Mouse (Mus musculus): Measurements from ENCODE around the gene Kat6b. TPM values are rescaled to one million over a fixed set of nuclear protein-coding genes. Genes with fewer than 3 reads are reported as not detected.
A peak's percentile ranks its signal among the peaks of the same experiment; 100 is the strongest.

Gene Kat6b
- polyA plus RNA-seq, 1 experiment = 9.5 TPM

DNA sequence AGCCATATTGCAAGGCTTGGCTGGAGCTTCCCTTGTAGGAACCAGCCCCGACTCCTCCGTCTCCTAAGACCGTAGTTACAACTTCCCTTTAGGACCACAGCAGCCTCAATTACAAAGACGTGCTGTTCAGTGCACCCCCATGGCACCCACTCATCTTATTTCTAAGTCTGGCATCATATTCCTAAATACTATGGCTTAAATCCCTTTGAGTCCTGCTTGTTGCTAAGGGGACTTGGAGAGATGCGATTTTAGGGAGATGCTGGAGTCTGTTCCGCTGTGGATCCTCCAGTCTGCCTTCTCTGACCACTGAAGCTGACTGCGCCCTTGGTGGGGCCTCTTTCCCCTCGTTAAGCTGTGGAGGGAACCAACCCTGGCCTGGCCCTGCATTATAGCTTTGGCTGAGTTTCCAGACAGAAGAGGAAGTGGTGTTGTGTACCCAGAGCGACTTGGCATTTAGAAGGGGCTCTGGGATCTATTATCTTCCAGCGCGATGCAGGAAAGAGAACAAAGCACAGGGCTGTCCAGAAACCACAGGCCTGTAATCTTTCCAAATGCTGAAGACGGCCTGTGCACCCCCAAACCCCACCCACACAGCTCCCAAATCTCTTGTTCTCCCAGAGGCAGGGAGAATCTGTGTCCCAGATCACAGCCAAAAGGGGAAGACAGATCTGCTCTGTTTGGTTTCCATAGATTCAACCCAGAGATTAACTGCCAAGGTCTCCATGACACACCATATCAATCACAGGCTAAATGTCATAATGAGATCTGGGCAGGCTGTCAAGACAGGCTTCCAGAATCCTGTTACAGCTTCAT lies 225.7 kb downstream of the Kat6b start:
- WGBS = 76% methylated on average over 12 of the region's 12 CpGs
- Histone ChIP-seq H3K4me3 (ENCODE audit: insufficient read depth, low read depth, low read length) (no peak overlapping the region), H3K36me3 (ENCODE audit: control insufficient read depth, insufficient read depth, low read length) (no peaks in the 10 kb centered on the region), H3K27me3 (replicated peaks; ENCODE audit: control insufficient read depth, insufficient read depth, low read length) (no peaks in the 10 kb centered on the region), H3K27ac (ENCODE audit: insufficient read depth, low read depth, low read length) (no peak overlapping the region), H3K4me1 (ENCODE audit: control insufficient read depth, insufficient read depth, low read length) (no peaks in the 10 kb centered on the region)
- TF ChIP-seq POLR2A (IDR thresholded peaks at IDR 0.05; ENCODE audit: low read depth, low read length) (no peak), CTCF (conservative IDR thresholded peaks at IDR 0.05; ENCODE audit: insufficient read depth, insufficient read length, low read depth, low read length) (no peak)
- no peak for DNase-seq

GRCm38 (mm10) chr14:21709545-21709944 lies 228.3 kb downstream of the Kat6b start:
- Histone ChIP-seq H3K4me1 (ENCODE audit: control insufficient read depth, insufficient read depth, low read length) (no peaks in the 10 kb centered on the region), H3K36me3 (ENCODE audit: control insufficient read depth, insufficient read depth, low read length) (no peaks in the 10 kb centered on the region), H3K4me3 (ENCODE audit: insufficient read depth, low read depth, low read length) (no peak overlapping the region), H3K27ac (ENCODE audit: insufficient read depth, low read depth, low read length) (no peak overlapping the region), H3K27me3 (replicated peaks; ENCODE audit: control insufficient read depth, insufficient read depth, low read length) (no peaks in the 10 kb centered on the region)
- no peak for TF ChIP-seq CTCF (conservative IDR thresholded peaks at IDR 0.05; ENCODE audit: insufficient read depth, insufficient read length, low read depth, low read length)
- no peak for TF ChIP-seq POLR2A (IDR thresholded peaks at IDR 0.05; ENCODE audit: low read depth, low read length)
- DNase-seq = peak; percentile 14
- 62% methylated on average over 2 of the region's 2 CpGs for WGBS

DNA sequence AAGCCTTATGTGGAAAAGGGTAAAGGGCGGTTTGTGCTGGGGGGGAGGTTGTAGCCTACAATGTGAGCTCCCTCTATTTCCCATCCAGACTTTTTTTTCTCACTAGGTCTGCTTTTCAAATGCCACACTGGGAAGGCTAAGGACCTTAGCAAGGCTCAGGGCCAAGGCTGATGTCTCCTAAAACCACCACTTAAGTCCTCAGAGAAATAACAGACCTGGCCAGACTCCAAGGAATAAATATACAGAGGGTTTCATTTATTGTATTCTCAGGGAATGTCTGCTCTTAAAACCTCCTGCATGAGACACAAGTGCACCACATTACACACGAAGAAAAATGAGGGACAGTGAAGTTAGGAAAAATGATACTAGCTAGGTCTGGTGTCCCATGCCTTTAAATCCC lies 230.0 kb downstream of the Kat6b start:
- no peak for DNase-seq
- WGBS = 82% methylated on average over 2 of the region's 2 CpGs
- Histone ChIP-seq H3K4me3 (ENCODE audit: insufficient read depth, low read depth, low read length) (no peak overlapping the region), H3K27ac (ENCODE audit: insufficient read depth, low read depth, low read length) (no peak overlapping the region), H3K27me3 (replicated peaks; ENCODE audit: control insufficient read depth, insufficient read depth, low read length) (no peaks in the 10 kb centered on the region), H3K4me1 (ENCODE audit: control insufficient read depth, insufficient read depth, low read length) (no peaks in the 10 kb centered on the region), H3K36me3 (ENCODE audit: control insufficient read depth, insufficient read depth, low read length) (no peaks in the 10 kb centered on the region)
- TF ChIP-seq POLR2A (IDR thresholded peaks at IDR 0.05; ENCODE audit: low read depth, low read length) (no peak), CTCF (conservative IDR thresholded peaks at IDR 0.05; ENCODE audit: insufficient read depth, insufficient read length, low read depth, low read length) (no peak)

DNA sequence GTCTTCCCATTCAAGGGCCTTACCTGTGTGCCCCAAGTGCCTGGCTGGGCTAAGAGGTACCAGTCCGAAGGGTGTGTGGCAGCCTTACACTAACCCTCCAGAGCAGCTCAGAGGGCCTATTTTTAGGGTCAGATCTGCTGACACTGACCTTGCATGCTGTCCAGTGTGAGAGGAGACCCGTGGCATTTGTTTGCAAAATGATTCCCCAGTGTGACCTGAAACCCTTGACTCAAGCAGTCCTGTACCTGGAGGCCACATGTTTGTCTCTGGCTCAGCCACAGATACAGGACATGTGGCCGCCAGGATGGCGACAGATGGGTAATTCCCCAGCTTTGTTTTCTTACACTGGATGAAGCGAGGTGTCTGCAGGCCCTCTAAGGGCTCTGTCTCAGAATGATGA lies 233.3 kb downstream of the Kat6b start, which contains the start of gene Dupd1:
Gene Dupd1, minus strand, starts transcription at position 91 of the 400 bp plus-strand sequence.
- H3K36me3 ChIP-seq (ENCODE audit: control insufficient read depth, insufficient read depth, low read length) = no peaks in the 10 kb centered on the region
- H3K27ac ChIP-seq (ENCODE audit: insufficient read depth, low read depth, low read length) = no peak within 1 kb of the TSS
- H3K27me3 ChIP-seq (replicated peaks; ENCODE audit: control insufficient read depth, insufficient read depth, low read length) = no peaks in the 10 kb centered on the region
- no peak within 1 kb of the TSS for H3K4me3 ChIP-seq (ENCODE audit: insufficient read depth, low read depth, low read length)
- no peak for DNase-seq
- TF ChIP-seq POLR2A (IDR thresholded peaks at IDR 0.05; ENCODE audit: low read depth, low read length) (no peak), CTCF (conservative IDR thresholded peaks at IDR 0.05; ENCODE audit: insufficient read depth, insufficient read length, low read depth, low read length) (no peak)
- WGBS = 74% methylated on average over 5 of the region's 5 CpGs
- H3K4me1 ChIP-seq (ENCODE audit: control insufficient read depth, insufficient read depth, low read length) = no peaks in the 10 kb centered on the region

GRCm38 (mm10) chr14:21719646-21720383 lies 238.6 kb downstream of the Kat6b start:
- peaks cover 2% of the 10 kb centered on the region; the same call in 1 of the 2 replicates for H3K4me1 ChIP-seq (ENCODE audit: control insufficient read depth, insufficient read depth, low read length)
- no peaks in the 10 kb centered on the region for H3K27me3 ChIP-seq (replicated peaks; ENCODE audit: control insufficient read depth, insufficient read depth, low read length)
- 56% methylated on average over 17 of the region's 17 CpGs for WGBS
- H3K4me3 ChIP-seq (ENCODE audit: insufficient read depth, low read depth, low read length) = no peak overlapping the region
- no peak for DNase-seq
- H3K36me3 ChIP-seq (ENCODE audit: control insufficient read depth, insufficient read depth, low read length) = no peaks in the 10 kb centered on the region
- H3K27ac ChIP-seq (ENCODE audit: insufficient read depth, low read depth, low read length) = no peak overlapping the region
- no peak for TF ChIP-seq POLR2A (IDR thresholded peaks at IDR 0.05; ENCODE audit: low read depth, low read length)
- TF ChIP-seq CTCF (conservative IDR thresholded peaks at IDR 0.05; ENCODE audit: insufficient read depth, insufficient read length, low read depth, low read length) = no peak

DNA sequence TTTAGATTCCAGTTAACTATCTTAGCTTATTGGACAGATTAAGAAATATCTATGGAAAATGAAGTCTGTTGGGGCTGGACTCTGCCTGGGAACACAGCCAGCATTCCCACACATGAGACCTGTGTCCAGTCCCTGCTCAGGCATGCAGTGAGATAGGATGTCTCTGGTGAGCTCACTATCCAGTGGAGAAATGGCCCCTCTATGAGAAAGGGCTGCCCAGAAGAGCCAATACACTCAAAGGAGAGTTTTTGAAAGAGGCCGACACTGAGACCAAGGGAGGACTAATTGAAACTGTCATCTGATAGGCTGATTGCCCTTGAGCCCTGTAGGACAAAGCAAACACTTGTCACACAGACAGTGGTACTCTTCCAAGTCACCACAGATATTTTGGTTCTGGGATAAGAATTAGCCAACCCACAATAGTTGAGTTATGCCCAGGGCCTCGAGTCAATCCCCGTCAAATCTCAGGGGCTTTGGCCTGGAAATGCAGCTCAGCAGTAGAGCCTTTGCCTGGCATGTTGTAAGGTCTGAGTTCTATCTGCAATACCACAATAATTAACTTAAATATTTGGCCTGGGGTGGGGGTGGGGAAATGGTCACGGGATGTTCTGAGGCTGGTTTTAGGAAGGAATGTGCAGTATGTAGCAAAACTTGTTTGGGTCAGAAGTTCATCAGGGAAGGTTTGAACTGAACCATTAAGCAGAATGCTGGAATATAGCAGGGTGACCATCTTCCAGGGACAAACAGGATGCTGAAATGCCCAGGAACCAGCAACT lies 239.4 kb downstream of the Kat6b start:
- peaks cover 2% of the 10 kb centered on the region; the same call in 1 of the 2 replicates for H3K4me1 ChIP-seq (ENCODE audit: control insufficient read depth, insufficient read depth, low read length)
- H3K27me3 ChIP-seq (replicated peaks; ENCODE audit: control insufficient read depth, insufficient read depth, low read length) = no peaks in the 10 kb centered on the region
- 59% methylated on average over 4 of the region's 4 CpGs for WGBS
- no peak for TF ChIP-seq POLR2A (IDR thresholded peaks at IDR 0.05; ENCODE audit: low read depth, low read length)
- TF ChIP-seq CTCF (conservative IDR thresholded peaks at IDR 0.05; ENCODE audit: insufficient read depth, insufficient read length, low read depth, low read length) = no peak
- H3K27ac ChIP-seq (ENCODE audit: insufficient read depth, low read depth, low read length) = no peak overlapping the region
- no peak overlapping the region for H3K4me3 ChIP-seq (ENCODE audit: insufficient read depth, low read depth, low read length)
- H3K36me3 ChIP-seq (ENCODE audit: control insufficient read depth, insufficient read depth, low read length) = no peaks in the 10 kb centered on the region
- no peak for DNase-seq

Other genes starting within 250 kb of the Kat6b start
- 0.11 and 0.52 TPM in 2 replicates for gene Dupd1, start 233.1 kb downstream of the Kat6b start, polyA plus RNA-seq (2012; rRNA removed)

All from kidney, adult 2 months (tissue).